Mouse (Mus musculus): ENCODE results near the gene Zmiz1.

DNA sequence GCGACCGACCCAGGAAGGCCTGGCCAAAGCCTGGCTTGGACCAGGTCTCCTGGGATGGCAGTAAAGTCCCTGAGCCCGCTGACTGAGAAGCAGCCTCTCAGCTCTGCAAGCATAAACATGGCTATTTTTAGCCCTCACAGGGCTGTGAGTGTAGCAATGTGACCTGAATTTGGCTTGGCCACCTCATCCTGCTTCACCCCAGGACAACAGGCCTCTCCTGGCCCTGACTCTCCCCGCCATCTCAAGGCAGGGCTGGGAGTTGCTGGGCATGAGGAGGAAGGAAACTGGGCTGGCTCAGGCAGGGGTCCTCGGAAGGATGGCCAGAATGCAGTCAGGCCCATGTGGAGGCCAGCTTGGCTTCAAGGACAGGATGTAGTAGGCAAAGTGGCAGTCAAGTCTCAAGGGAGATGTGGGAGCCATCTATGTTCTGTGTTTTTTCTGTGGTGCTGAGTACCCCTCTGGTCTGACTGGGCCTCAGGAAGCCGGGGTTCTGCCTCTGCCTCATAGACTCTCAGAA, 29.2 kb downstream of the Zmiz1 start:
- TF ChIP-seq CTCF (IDR thresholded peaks at IDR 0.05; ENCODE audit: low read depth, low read length) (no peak), POLR2A (IDR thresholded peaks at IDR 0.05; ENCODE audit: insufficient read depth, low read length) (no peak)
